Mouse (Mus musculus) layer of hippocampus, postnatal 25 days (tissue): Measurements from ENCODE around the gene Zfp445. TPM values are rescaled to one million over a fixed set of nuclear protein-coding genes. Genes with fewer than 3 reads are reported as not detected.

Experiments used
- DNase-seq, 2 experiments: peaks; one replicate each; pipeline ENCODE4 v3.0.0; 2022; ENCODE audit warnings: mixed read lengths in 2 of 2, low spot score in 1 of 2; ENCODE audit errors: extremely low spot score in 1 of 2
- total RNA-seq, 2 experiments: library from RNA; stranded (reverse); gene quantifications; 2 replicates each; pipeline ENCODE4 v1.2.3; 2021

Zfp445 gene
- total RNA-seq, 2 experiments from 2014 or later, result 137 to 183 TPM

GRCm38 (mm10) chr9:122837216-122837615, 28.6 kb downstream of the Zfp445 start:
- no peak for DNase-seq

GRCm38 (mm10) chr9:122836790-122837189, 29.0 kb downstream of the Zfp445 start:
- peak; percentile 26 to 67 for DNase-seq

DNA sequence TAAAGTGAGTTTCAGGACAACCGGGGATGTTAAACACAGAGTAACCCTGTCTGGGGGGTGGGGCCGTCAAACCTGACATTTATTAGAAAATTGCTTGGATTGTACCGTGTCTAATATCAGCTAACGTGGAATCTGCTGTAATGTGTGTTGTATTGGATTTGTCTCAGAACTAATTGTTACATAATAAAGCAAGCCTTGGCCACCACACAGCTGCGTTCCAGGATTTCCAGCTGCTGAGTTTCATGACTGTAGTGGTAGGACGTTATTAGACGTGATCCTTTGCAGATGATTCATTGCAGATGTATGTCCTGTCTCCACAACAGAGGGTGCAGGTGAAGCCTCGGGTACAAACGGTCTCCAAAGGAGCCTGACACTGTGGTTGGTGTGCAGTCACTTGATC, 29.7 kb downstream of the Zfp445 start:
- no peak for DNase-seq

DNA sequence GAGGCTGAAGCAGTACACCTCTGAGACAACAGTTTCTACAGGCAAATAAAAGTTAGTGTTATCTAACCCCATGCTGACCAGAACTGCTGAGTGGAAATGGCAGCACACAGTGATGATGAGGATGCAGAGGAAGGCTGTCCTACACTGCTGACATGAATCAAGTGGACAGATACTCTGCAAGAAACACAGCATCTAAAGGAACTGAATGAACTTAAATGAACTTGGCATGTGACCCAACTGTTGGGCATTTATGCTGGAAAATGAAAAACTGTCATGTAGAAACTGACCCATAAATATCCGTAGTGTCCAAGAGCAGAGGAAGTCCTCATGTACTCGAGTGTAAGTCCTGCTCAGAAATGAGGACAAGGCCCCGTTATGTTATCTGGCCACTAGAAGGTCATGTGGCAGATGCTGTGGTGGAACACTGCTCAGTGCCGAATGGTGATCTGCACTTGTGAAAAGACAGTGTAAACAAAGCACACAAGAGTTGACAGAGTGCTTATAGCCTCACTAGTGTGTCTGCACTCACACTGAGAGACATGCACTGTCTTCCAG, 35.9 kb downstream of the Zfp445 start:
- DNase-seq, result no peak

DNA sequence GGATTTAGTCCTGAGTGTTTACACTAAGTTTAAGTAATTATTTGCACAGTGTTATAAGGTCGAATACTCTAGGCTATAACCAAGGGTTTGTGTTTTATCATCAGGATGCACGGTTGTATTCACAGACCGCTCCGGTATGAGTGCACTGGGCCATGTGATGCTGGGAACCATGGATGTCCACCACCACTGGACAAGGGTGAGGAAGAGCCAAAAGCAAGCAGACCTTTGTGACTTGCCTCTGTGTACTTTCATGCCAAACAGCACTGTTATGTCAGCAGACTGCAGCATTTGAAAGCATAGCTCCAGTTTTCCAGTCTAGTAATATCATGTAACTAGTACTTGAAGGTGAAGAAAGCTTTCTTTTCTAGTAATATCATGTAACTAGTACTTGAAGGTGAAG, 39.1 kb downstream of the Zfp445 start:
- DNase-seq, result no peak

DNA sequence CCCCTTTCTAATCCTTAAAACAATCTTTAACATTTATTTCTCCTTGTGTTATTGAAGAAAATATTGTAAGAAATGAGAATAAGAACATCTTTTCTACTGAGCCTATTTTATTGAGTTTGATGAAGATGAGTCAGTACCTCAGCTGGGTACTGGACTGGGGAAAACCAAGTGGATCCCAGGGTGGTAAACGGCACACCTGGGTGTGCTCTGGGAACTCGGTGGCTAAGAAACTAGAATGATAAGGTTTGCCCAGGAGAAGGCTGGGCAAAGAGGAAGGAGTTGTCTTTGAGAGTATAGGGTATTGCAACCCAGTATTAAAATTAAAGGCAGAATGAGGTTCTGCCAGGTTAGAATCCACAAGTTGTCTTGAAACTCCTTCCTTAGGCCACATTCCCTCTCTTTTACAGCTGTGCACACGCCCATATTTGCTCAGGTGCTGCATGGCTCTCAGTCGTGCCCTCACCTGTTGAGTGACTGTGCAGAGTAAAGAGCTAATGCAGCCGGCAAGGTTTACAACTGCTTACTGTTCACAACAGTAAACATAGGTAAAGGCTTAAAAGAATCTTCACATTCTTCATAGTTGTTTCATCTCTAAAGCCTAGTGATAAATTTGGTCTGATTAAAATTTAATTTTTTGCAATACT, 42.3 kb downstream of the Zfp445 start:
- no peak for DNase-seq

DNA sequence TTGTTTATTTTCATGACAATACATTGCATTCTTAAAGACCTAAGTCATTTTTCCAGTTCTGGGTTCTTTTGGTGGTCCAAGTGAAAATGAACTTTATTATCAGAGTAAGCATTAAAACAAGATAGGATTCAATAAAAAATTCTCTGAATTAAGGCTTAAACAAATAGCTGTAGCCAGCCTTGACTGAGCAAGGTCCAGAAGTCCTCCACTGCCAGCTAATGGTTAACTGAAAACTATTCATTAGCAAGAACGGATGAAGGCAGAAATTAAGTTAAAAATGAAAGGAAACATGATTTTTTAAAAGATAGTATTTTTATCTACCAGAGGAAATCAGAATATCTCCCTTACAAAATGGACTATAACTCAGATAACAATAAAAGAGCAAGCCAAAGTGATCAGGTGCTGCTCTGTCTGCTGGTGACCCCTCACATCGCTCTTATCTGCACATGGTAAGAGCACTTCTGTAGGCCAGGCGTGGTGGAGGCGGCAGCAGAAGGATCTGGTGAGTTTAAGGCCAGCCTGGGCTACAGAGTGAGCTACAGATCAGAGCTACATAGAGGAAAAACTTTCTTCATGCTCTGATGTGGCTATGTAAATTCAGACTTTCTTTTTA, 50.5 kb downstream of the Zfp445 start:
- DNase-seq, result no peak

GRCm38 (mm10) chr9:122814775-122815174, 51.0 kb downstream of the Zfp445 start:
- no peak for DNase-seq

- no peak for DNase-seq
Measured at GRCm38 (mm10) chr9:122812386-122812785, 53.4 kb downstream of the Zfp445 start.

GRCm38 (mm10) chr9:122810212-122810611, 55.6 kb downstream of the Zfp445 start:
- DNase-seq, result no peak

DNA sequence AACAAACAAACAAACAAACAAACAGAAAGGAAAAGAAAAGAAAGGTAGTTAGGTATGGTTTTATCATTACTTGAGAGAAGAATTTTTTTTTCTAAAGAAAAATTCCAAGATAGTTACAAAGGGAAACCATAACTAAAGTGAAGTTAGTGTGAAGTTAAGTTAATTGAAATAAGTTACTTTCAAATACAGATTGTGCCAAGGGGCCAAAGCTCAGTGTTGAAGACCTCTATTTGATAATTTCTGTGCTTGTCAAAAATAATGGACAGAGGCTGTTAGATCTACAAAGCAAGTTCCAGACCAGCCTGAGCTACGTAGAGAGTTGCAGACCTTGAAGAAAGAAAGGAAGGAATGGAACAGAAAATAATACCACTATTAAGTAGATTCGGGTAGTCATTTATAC, 58.6 kb downstream of the Zfp445 start:
- no peak for DNase-seq

GRCm38 (mm10) chr9:122805845-122806341, 59.9 kb downstream of the Zfp445 start:
- no peak for DNase-seq

DNA sequence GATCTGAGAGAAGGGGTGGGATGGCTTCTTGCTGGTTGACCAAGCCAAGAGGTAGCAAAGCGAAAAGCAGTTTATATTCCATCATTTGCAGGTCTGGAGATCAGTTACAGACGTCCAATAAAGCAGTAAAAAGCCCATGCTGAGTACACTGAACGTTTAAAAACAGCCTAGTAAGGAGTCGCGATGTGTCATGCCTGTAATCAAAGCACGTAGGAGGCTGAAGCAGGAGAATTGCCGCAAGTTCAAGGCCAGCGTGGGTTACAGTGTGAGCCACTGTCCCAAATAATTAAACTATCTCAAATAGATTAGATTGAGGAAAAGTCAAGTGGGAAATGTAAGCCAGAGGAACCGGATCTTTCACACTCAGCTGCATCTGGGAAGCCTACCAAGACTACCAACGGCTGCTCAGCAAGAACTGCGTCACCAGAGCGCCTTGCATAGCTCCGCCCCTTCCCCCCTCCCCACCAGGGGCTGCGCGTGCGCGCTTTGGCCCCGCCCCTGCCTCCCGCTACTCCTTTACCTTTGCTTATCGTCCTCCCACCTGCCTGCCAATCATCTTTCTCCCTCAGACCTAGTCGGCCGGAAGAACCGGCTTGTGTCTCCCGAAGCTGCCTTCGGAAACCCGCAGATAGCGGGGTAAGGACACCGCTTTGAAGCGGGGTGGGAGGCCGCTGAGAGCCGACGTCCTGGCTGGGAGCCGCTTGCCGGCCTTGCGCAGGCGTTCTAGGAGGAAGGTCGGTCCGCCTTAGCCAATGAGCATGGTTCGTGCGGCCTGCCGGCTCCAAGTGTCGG, 60.6 kb downstream of the Zfp445 start, which contains the start of gene Tcaim:
Tcaim (plus strand) TSS at position 487 of the 792 bp plus-strand sequence.
- peak; percentile 77 to 88 for DNase-seq

Other genes starting within 250 kb of the Zfp445 start
- gene Topaz1, start 118.7 kb downstream of the Zfp445 start, total RNA-seq, result not detected
- gene Tcaim, start 60.5 kb downstream of the Zfp445 start, total RNA-seq, result 10 to 100 TPM; 18.3 to 19.2 TPM
- not detected for gene Gm35549, start 22.0 kb downstream of the Zfp445 start, total RNA-seq
- 1 to 10 TPM; 4.1 to 5.9 TPM for gene Zkscan7, start 19.7 kb upstream of the Zfp445 start, total RNA-seq
- gene Zfp105, start 57.1 kb upstream of the Zfp445 start, total RNA-seq, result 1 to 10 TPM; 6.7 to 6.9 TPM
- 10 to 100 TPM; 24.8 to 26.8 TPM for gene 1110059G10Rik, start 85.0 kb upstream of the Zfp445 start, total RNA-seq
- gene Kif15, start 85.0 kb upstream of the Zfp445 start, total RNA-seq, result 1 to 10 TPM; 1.1 to 1.7 TPM
- 10 to 100 TPM; 26.3 to 28.9 TPM for gene Tmem42, start 155.3 kb upstream of the Zfp445 start, total RNA-seq
- 1 to 10 TPM; 1.7 to 2.0 TPM for gene Tgm4, start 168.7 kb upstream of the Zfp445 start, total RNA-seq
- 10 to 100 TPM; 61.9 to 64.1 TPM for gene Zdhhc3, start 247.2 kb upstream of the Zfp445 start, total RNA-seq
- 10 to 100 TPM; 40.0 to 42.9 TPM for gene Exosc7, start 247.2 kb upstream of the Zfp445 start, total RNA-seq